Mouse (Mus musculus): ENCODE results near the gene Fgfbp1. TPM values are rescaled to one million over a fixed set of nuclear protein-coding genes. Genes with fewer than 3 reads are reported as not detected.
A peak's percentile ranks its signal among the peaks of the same experiment; 100 is the strongest.

The Fgfbp1 gene
- under 1 TPM; 0.32 to 0.54 TPM for total RNA-seq (2021)
- long read RNA-seq, experiment 1, partial matches to known transcripts: 0 of 2 reads
- long read RNA-seq, experiment 1, other reads (novel, unspliced or antisense): 0 of 2 reads
- long read RNA-seq, experiment 2: 0 reads

DNA sequence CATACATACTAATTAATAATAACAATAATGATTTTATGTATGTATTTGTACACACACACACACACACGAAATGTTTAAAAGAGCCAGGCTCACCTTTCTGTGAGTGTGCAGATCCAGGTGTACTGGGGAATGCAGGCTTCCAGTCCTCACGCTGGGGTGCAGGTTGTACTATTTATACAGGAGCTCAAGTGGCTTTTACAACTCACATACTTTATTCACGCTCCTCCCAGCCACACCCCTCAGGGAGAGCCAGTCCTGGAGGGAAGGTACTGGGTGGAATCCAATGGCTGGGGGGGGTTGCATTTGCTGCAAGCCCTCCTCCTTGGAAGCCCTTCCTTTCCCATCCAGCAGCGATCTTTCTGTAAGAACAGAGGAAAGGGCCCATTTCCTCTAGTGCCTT lies at the start of gene Fgfbp1:
Gene Fgfbp1, minus strand, starts transcription at position 160 of the 400 bp plus-strand sequence.
- Histone ChIP-seq H3K27ac (no peak within 1 kb of the TSS), H3K4me3 (no peak within 1 kb of the TSS)
- TF ChIP-seq CTCF (conservative IDR thresholded peaks at IDR 0.05): no peak
- no peak for DNase-seq (ENCODE audit: low spot score in 2 of 2)

DNA sequence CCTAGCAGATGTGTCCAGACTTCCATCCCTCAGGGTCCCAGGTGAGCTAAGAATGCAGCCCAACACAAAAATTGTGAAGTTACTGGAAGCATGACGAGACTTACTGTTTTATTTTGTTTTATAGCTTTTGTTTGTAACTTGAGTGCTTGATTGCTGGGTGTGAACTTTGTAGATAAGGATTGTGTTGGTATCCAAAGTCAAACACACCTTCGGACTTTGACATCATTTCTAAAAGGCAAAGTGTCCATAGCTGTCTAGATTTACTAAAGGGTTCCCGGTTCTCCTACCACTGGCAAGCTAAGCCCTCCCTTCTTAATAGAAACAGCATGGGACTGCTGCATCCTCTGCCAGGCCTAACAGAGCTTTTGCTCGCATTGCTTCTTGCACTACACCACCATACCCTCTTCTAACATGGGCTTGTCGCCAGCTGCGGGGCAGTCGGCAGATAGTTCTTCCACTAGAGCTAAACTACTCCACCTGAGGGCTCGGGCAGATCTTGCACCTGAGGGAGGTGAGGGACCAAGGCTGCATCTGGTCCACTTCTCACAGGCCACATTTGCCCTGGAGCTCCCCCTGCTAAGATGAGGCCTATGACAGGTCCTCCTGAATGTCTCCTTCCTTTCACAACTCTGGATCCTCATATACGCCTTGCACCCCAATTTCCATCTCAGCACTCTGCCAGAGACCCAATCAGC lies 16.9 kb upstream of the Fgfbp1 start:
- H3K27ac ChIP-seq: no peak overlapping the region
- H3K4me3 ChIP-seq: no peak overlapping the region
- no peak for DNase-seq (ENCODE audit: low spot score in 2 of 2)
- no peak for TF ChIP-seq CTCF (conservative IDR thresholded peaks at IDR 0.05)

DNA sequence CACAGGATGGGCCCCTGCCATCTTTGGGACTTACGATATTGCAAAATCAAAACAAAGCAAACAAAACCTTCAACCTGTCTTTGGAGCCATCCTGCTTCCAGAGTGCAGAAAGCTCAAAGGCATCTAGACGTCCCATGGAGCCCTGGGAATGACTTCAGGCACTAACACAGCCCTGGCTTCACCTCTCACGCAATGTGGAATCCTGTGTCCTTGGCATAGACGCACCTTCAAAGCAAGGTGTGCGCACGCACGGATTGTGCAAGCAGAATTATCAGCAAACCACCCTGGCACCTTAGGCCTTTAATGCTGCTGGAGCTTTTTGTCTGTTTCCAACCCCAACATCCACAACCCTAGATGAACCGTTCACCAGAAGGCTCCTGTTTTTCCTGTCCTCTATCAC lies 16.0 kb upstream of the Fgfbp1 start:
- no peak overlapping the region for H3K27ac ChIP-seq
- no peak for DNase-seq (ENCODE audit: low spot score in 2 of 2)
- no peak for TF ChIP-seq CTCF (conservative IDR thresholded peaks at IDR 0.05)
- H3K4me3 ChIP-seq: no peak overlapping the region

DNA sequence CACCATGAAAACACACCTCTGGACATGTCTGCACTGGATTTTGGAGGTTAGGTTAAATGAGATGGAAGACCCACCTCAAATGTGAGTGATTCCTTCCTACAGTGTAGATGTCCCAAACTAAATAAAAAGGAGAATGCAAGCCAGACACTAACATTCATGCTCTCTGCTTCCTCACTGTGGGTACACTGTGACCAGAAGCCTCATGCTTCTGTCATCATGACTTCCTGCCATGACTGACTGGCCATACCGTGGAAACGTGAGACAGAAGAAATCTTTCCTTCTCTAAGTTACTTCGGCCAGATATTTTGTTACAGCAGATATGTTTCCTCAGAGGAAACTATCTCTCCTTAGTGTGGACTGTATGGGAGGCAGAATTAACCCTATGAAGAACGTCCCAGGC lies 14.6 kb upstream of the Fgfbp1 start:
- Histone ChIP-seq H3K4me3 (no peak overlapping the region), H3K27ac (no peak overlapping the region)
- DNase-seq (ENCODE audit: low spot score in 2 of 2): no peak
- no peak for TF ChIP-seq CTCF (conservative IDR thresholded peaks at IDR 0.05)

DNA sequence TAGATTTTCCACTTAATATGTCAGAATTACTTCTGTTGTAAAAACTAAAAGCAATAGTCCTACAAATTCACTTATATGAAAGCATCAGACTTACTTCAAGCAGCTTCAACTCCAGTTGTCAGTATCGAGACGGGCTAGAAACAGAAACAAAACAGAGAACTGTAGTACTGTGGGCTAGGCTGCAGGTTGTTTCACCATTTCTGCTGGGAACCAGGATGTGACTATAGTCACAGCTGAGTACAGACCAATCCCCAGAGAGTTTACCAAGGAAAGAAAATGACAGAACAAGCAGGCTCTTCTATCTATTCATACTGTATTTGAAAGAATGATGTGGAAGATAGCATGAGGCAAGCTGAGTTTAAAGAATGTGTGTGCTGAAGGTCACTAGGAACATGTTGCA lies 13.4 kb upstream of the Fgfbp1 start:
- TF ChIP-seq CTCF (conservative IDR thresholded peaks at IDR 0.05): no peak
- no peak overlapping the region for H3K27ac ChIP-seq
- DNase-seq (ENCODE audit: low spot score in 2 of 2): no peak
- no peak overlapping the region for H3K4me3 ChIP-seq

DNA sequence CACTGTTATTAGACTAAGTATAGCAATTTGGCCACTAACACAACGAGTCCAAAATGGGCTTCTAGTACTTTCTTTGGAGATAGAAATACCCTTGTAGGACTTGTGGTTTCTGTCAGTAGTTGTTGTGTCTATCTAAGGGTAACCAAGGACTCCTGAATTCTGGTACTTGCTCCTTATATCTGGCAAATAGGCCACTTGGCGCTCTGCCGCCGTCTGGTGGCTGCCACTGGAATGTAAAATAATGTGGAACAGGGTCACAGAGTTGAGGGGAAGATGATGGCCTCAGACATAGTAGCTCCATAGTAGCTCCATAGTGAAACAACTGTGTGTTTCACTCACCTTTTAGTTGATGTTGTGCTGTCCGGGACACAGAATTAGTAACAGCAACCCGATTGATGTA lies 8.7 kb upstream of the Fgfbp1 start:
- TF ChIP-seq CTCF (conservative IDR thresholded peaks at IDR 0.05): peak; percentile 86
- H3K4me3 ChIP-seq: no peak overlapping the region
- no peak overlapping the region for H3K27ac ChIP-seq
- DNase-seq (ENCODE audit: low spot score in 2 of 2): peak in 1 of 2 experiments; percentile 29

DNA sequence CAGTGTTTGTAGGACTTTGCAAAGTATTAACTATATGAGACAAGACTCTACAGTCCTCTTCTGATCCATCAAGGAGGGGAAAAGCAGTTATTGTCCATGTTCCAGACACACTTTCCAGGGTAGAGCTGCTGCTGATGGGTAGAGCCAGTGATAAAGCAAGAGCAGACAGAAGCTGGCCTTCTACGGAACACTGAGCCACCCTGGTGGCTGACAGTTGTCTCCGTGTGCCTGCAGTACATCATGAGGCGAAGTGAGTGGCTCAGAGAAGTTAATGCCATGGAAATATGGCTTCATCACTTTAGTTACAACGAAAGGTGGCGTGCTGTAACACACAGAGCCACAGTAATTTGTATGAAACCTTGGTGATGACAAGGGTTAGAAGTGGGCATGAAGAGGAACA lies 7.4 kb upstream of the Fgfbp1 start:
- no peak overlapping the region for H3K27ac ChIP-seq
- peak; percentile 51 for TF ChIP-seq CTCF (conservative IDR thresholded peaks at IDR 0.05)
- H3K4me3 ChIP-seq: no peak overlapping the region
- no peak for DNase-seq (ENCODE audit: low spot score in 2 of 2)

DNA sequence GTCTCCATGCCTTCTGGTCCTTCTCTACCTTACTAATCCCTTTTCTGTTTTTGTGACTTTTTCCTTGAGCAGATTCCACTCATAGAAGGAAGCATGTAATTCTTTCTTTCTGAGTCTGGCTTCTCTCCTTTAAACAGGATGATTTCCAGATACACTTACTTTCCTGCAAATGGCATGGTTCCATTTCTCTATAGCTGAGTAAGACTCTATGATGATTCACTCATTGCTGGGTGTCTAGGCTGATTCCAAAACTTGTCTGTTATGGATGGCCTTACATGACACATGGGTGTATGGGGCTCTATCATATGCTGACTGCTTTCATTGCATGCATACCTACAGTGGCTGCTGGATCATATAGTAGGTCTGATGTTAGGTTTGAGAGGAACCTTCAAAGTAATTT lies 4.6 kb upstream of the Fgfbp1 start:
- Histone ChIP-seq H3K4me3 (no peak overlapping the region), H3K27ac (no peak overlapping the region)
- no peak for TF ChIP-seq CTCF (conservative IDR thresholded peaks at IDR 0.05)
- DNase-seq (ENCODE audit: low spot score in 2 of 2): peak in 1 of 2 experiments; percentile 6

DNA sequence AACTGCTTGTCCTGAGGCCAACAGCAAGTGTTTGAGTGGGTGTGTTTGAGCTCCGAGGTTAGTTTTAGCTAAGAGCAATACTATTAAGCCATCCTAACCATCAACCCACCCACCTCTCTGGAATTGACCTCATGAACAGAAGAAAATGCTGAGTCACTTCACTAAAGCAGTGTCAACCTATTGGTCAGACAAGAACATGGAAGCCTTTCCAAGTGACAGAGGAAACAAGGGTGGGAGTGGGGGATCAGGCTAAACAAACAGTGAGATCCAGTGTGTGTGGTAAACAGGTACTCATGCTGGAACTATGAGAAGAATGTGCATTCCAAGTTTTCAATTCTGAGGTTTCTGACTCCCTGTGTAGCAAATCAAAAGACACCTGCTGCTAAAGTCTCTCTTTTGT lies 1.3 kb upstream of the Fgfbp1 start:
- DNase-seq (ENCODE audit: low spot score in 2 of 2): no peak
- TF ChIP-seq CTCF (conservative IDR thresholded peaks at IDR 0.05): no peak

DNA sequence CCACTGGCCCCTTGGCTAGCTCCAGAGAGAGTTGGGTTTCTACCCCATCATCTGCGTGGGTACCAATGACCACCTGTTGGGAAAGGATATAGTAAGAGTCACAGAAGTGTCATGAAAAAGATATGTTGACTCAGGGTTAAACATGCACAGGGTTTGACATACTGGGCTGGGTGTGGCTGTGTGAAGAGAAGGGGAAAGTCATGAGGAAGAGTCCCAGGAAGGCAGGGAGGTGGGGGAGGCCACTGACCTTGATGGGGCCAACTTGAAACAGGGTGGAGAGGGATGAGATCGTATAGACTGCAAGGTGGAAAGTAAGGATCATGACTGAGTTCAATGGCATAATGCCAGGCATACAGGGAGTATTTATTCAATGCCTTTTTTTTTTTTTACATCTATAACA lies 1.2 kb downstream of the Fgfbp1 start:
- no peak for DNase-seq (ENCODE audit: low spot score in 2 of 2)
- Histone ChIP-seq H3K4me3 (no peak overlapping the region), H3K27ac (no peak overlapping the region)
- no peak for TF ChIP-seq CTCF (conservative IDR thresholded peaks at IDR 0.05)

More for the DNA sequence above, 1.3 kb upstream of the Fgfbp1 start:
- Histone ChIP-seq H3K4me3 (no peak overlapping the region), H3K27ac (no peak overlapping the region)

DNA sequence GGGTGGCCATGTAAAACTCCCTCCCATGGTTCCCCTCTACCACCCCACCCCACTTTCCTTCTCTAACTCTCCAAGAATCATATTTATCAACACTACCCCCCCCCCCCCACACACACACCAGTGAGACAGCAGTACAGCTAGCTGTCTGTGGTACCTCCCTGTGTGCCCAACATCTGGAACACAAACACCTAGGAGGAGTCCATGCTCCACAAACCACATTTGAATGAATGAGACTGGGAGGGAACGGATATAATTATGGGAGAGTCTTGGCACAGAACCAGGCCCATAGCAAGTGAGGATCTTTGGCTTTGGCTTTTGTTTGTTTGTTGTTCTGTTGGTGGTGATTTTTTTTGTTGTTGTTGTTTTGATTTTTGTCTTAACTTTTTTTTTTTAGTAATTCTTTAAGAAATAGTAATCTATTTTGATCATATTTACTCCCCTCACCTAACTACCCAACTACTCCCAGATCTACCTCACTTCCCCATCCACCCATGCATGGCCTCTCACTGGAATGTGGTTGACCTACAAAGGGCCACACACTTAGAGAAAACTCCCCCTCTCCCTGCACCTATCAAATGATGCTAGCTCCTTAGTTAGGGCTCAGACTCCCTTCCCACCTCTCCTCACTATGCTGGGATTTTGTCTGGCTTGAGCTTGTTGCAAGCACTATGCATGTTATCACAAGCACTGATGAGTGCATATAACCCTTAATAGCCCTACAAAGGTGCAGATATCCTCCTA lies 4.6 kb downstream of the Fgfbp1 start:
- no peak for DNase-seq (ENCODE audit: low spot score in 2 of 2)
- no peak for TF ChIP-seq CTCF (conservative IDR thresholded peaks at IDR 0.05)
- no peak overlapping the region for H3K27ac ChIP-seq
- no peak overlapping the region for H3K4me3 ChIP-seq

DNA sequence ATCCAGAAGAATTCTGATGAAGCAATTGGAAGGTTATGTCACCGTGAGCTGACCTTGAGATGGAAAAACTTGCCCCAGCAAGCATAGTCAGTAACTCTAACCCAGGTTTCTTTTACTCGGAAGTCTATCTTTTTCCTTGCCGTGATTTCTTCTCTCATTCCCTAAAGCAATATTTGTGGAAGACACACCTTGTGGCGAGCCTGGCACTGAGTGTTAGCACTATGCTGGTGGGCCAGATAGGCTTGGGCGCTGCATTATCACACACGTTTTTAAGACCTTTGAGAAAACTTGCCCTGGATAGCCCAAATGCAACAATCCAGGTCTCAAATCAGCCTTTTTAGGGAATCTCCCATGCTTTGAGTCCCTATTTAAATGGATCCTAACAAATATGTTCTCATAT lies 7.4 kb downstream of the Fgfbp1 start:
- Histone ChIP-seq H3K4me3 (no peak overlapping the region), H3K27ac (no peak overlapping the region)
- no peak for DNase-seq (ENCODE audit: low spot score in 2 of 2)
- TF ChIP-seq CTCF (conservative IDR thresholded peaks at IDR 0.05): no peak

DNA sequence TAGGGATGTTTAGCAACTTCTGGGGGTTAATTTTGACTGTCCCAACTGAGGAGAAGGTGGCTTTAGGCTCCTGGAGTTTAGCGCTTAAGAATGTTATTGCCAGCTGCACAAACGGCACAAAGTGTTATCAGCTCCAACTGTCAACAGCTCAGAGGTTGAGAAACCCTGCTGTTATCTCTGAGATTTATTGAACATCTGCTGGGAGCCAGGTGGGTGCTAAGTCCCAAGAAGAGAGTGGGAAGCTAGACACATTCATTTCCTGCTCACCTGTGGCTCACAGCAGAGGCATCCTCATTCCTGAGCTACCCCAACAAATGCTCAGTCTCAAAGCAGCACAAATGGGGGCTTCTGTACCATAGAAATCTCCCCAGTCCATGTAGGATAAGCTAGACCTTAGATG lies 10.4 kb downstream of the Fgfbp1 start:
- TF ChIP-seq CTCF (conservative IDR thresholded peaks at IDR 0.05): no peak
- H3K4me3 ChIP-seq: no peak overlapping the region
- H3K27ac ChIP-seq: no peak overlapping the region
- no peak for DNase-seq (ENCODE audit: low spot score in 2 of 2)

DNA sequence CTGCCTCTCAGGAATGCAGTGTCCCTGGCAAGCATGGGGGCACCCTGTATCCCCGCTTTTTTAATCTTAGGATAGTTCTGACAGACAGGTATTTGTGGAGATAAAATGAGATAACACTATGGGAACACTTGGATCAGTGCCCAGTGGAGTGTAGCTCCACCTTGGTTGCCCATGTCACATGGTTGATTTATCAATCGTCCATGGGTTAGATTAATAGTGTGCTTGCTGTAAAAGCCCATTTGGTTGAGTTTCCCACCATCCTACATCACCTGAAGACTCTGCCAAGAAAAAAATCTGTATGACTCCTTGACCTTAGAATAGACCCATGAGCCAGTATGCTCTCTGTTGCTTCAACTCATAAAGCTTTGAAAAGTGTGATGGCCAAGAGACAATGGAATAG lies 11.0 kb downstream of the Fgfbp1 start:
- no peak for DNase-seq (ENCODE audit: low spot score in 2 of 2)
- no peak overlapping the region for H3K27ac ChIP-seq
- no peak for TF ChIP-seq CTCF (conservative IDR thresholded peaks at IDR 0.05)
- no peak overlapping the region for H3K4me3 ChIP-seq

All from layer of hippocampus, adult 2 months (tissue).